Mouse (Mus musculus): ENCODE data around the gene Trpv6. TPM values are rescaled to one million over a fixed set of nuclear protein-coding genes. Genes with fewer than 3 reads are reported as not detected.

The Trpv6 gene
- total RNA-seq (2021) = 1 to 10 TPM; 1.8 to 3.0 TPM
- long read RNA-seq, experiment 1, partial matches to known transcripts = 0 of 3 reads
- long read RNA-seq, experiment 1, other reads (novel, unspliced or antisense) = 3 of 3 reads
- long read RNA-seq, experiment 2, partial matches to known transcripts = 1 of 1 reads
- long read RNA-seq, experiment 2, other reads (novel, unspliced or antisense) = 0 of 1 reads

- no peak for DNase-seq (ENCODE audit: low spot score in 2 of 2)
- intact Hi-C loops (cut with DNase I) = no loop called here
Measured at GRCm38 (mm10) chr6:41636178-41636577, at the start of gene Trpv6. Gene Trpv6, minus strand, starts transcription at chr6:41636405.

GRCm38 (mm10) chr6:41685596-41685995, 49.4 kb upstream of the Trpv6 start:
- intact Hi-C loops (cut with DNase I) = no loop called here
- DNase-seq (ENCODE audit: low spot score in 2 of 2) = no peak

GRCm38 (mm10) chr6:41684911-41685310, 48.7 kb upstream of the Trpv6 start:
- no peak for DNase-seq (ENCODE audit: low spot score in 2 of 2)
- intact Hi-C loops (cut with DNase I) = no loop called here

- DNase-seq (ENCODE audit: low spot score in 2 of 2) = no peak
- intact Hi-C loops (cut with DNase I) = no loop called here
Measured at GRCm38 (mm10) chr6:41684131-41684530, 47.9 kb upstream of the Trpv6 start, which contains the start of gene Llcfc1. Gene Llcfc1, plus strand, starts transcription at chr6:41684431.

- intact Hi-C loops (cut with DNase I) = no loop called here
- DNase-seq (ENCODE audit: low spot score in 2 of 2) = no peak
Measured at GRCm38 (mm10) chr6:41681656-41682055, 45.5 kb upstream of the Trpv6 start.

GRCm38 (mm10) chr6:41680669-41681068, 44.5 kb upstream of the Trpv6 start, which contains the start of gene Trpv5:
Gene Trpv5, minus strand, starts transcription at chr6:41680769.
- no peak for DNase-seq (ENCODE audit: low spot score in 2 of 2)
- intact Hi-C loops (cut with DNase I) = no loop called here

GRCm38 (mm10) chr6:41676530-41676929, 40.3 kb upstream of the Trpv6 start:
- intact Hi-C loops (cut with DNase I) = no loop called here
- DNase-seq (ENCODE audit: low spot score in 2 of 2) = no peak

GRCm38 (mm10) chr6:41662320-41662719, 26.1 kb upstream of the Trpv6 start:
- intact Hi-C loops (cut with DNase I) = no loop called here
- peak in 1 of 2 experiments; percentile 7 for DNase-seq (ENCODE audit: low spot score in 2 of 2)

- DNase-seq (ENCODE audit: low spot score in 2 of 2) = no peak
- intact Hi-C loops (cut with DNase I) = no loop called here
Measured at GRCm38 (mm10) chr6:41658487-41658886, 22.3 kb upstream of the Trpv6 start.

GRCm38 (mm10) chr6:41654648-41655047, 18.4 kb upstream of the Trpv6 start:
- DNase-seq (ENCODE audit: low spot score in 2 of 2) = no peak
- intact Hi-C loops (cut with DNase I) = no loop called here

- no peak for DNase-seq (ENCODE audit: low spot score in 2 of 2)
- intact Hi-C loops (cut with DNase I) = no loop called here
Measured at GRCm38 (mm10) chr6:41653173-41653572, 17.0 kb upstream of the Trpv6 start.

GRCm38 (mm10) chr6:41646672-41647071, 10.5 kb upstream of the Trpv6 start:
- intact Hi-C loops (cut with DNase I) = no loop called here
- no peak for DNase-seq (ENCODE audit: low spot score in 2 of 2)

GRCm38 (mm10) chr6:41646220-41646619, 10.0 kb upstream of the Trpv6 start:
- intact Hi-C loops (cut with DNase I) = no loop called here
- no peak for DNase-seq (ENCODE audit: low spot score in 2 of 2)

GRCm38 (mm10) chr6:41643227-41643626, 7.0 kb upstream of the Trpv6 start:
- intact Hi-C loops (cut with DNase I) = no loop called here

GRCm38 (mm10) chr6:41642765-41643164, 6.6 kb upstream of the Trpv6 start:
- intact Hi-C loops (cut with DNase I) = no loop called here
- no peak for DNase-seq (ENCODE audit: low spot score in 2 of 2)

More at GRCm38 (mm10) chr6:41643227-41643626, 7.0 kb upstream of the Trpv6 start:
- no peak for DNase-seq (ENCODE audit: low spot score in 2 of 2)

GRCm38 (mm10) chr6:41641173-41641866, 5.1 kb upstream of the Trpv6 start:
- DNase-seq (ENCODE audit: low spot score in 2 of 2) = no peak
- intact Hi-C loops (cut with DNase I) = no loop called here

- DNase-seq (ENCODE audit: low spot score in 2 of 2) = no peak
- intact Hi-C loops (cut with DNase I) = no loop called here
Measured at GRCm38 (mm10) chr6:41640449-41640848, 4.2 kb upstream of the Trpv6 start.

GRCm38 (mm10) chr6:41637927-41638506, 1.8 kb upstream of the Trpv6 start:
- intact Hi-C loops (cut with DNase I) = no loop called here
- no peak for DNase-seq (ENCODE audit: low spot score in 2 of 2)

GRCm38 (mm10) chr6:41637393-41637792, 1.2 kb upstream of the Trpv6 start:
- intact Hi-C loops (cut with DNase I) = no loop called here
- DNase-seq (ENCODE audit: low spot score in 2 of 2) = no peak

- no peak for DNase-seq (ENCODE audit: low spot score in 2 of 2)
- intact Hi-C loops (cut with DNase I) = no loop called here
Measured at GRCm38 (mm10) chr6:41635211-41635610, 994 bp downstream of the Trpv6 start.

- intact Hi-C loops (cut with DNase I) = loop anchor here (5.0 kb wide), 1 partner anchor 126 kb away; no protein-coding TSS in a partner anchor
- DNase-seq (ENCODE audit: low spot score in 2 of 2) = peak in 1 of 2 experiments; percentile 71
Measured at GRCm38 (mm10) chr6:41631549-41631948, 4.7 kb downstream of the Trpv6 start.
